Mouse (Mus musculus): ENCODE results near the gene Il27ra. TPM values are rescaled to one million over a fixed set of nuclear protein-coding genes. Genes with fewer than 3 reads are reported as not detected.

Gene Il27ra
- 1.2 and 1.3 TPM in 2 replicates for polyA plus RNA-seq (2015; fragmentation: Nextera tagmentation; extraction: Ambion mirVana)

DNA sequence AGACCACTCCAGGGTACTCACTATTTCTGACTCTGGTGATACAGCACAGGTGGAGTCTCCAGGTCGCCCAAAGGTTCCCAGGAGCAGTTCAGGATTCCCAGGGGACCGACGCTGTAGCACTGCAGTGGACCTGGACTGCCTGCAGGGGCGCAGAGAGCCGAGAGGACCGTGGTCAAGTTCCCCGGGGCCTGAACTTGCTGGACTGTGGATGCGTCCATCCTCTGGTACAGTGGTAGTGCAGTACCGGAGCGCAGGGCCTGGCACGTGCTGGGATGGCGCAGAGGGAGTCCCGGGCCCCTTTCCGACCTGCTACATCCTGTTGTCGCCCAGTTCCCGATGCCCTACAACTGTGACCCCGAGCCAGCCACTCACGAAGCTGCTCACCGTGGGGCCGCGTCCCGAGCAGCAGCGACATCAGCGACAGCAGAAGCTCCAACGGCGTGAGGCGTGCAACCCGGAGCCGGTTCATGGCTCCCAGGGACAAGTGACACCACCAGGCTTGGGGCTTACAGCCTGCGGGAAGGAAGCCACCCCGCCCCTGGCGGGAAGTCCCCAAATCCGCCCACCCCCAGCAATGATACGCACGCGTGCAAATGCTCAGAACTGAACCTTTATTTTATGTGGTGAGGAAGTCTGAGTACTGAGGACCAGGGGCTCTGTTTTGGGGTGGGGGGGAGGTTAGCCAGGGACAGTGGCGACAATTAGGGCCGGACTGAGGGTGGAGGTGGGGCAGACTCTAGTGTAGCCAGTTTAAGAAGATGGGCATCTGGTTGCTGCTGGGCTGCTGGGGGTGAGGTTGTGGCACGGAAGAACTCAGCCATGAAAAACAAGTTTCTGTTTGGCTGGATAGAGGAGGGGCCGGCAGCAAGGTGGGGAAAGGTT, at the start of gene Il27ra:
TSS of gene Il27ra (minus strand) at position 524 of the 882 bp plus-strand sequence.
- peak within 1 kb of the TSS; percentile 56 for H3K4me2 ChIP-seq (ENCODE audit: low read length)
- ATAC-seq (replicated peaks; ENCODE audit: low FRiP score, low read depth) = peak; percentile 87
- no peaks in the 10 kb centered on the region for H3K36me3 ChIP-seq (ENCODE audit: insufficient read depth, low read length)
- DNase-seq (ENCODE audit: low spot score) = peak; percentile 88
- H3K9ac ChIP-seq (ENCODE audit: low read depth, low read length) = peak within 1 kb of the TSS; percentile 36; the same call in 1 of the 2 replicates
- no peaks in the 10 kb centered on the region; the same call in 1 of the 2 replicates for H3K4me1 ChIP-seq (replicated peaks; ENCODE audit: insufficient read depth, low read length)
- peaks cover 15% of the 10 kb centered on the region for H3K27me3 ChIP-seq (ENCODE audit: insufficient read depth, low read length)
- H3K4me3 ChIP-seq (replicated peaks; ENCODE audit: low read depth, low read length) = peak within 1 kb of the TSS; percentile 22
- peak; percentile 76 for TF ChIP-seq CTCF (IDR thresholded peaks at IDR 0.05; ENCODE audit: low read depth)
- no peak within 1 kb of the TSS for H3K27ac ChIP-seq
- H3K9me3 ChIP-seq (replicated peaks; ENCODE audit: low read length) = no peaks in the 10 kb centered on the region
- WGBS = 3% methylated on average over 40 of the region's 40 CpGs

DNA sequence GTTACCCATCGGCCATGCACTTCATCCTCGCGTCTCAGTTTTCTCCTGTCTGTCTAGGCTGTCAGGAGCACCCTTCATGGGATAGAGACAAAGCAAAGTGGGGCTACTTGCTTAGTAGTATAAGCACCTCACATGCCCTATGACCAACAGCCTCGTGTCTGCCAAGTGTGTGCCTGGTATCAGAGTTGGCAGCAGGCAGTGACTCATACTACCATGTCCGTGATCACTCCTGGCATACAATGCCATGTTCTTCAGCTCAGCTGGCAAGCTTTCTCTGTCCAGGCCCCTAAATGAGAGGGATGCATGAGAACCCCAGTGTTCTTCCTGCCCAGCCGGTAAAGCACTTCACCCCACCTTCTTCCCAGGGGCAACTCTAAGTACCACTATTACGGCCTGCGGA, 48.2 kb upstream of the Il27ra start:
- no peak overlapping the region for H3K27ac ChIP-seq
- 88% methylated on average over 8 of the region's 8 CpGs for WGBS
- DNase-seq (ENCODE audit: low spot score) (no peak), ATAC-seq (replicated peaks; ENCODE audit: low FRiP score, low read depth) (no peak)
- H3K4me3 ChIP-seq (replicated peaks; ENCODE audit: low read depth, low read length) = no peak overlapping the region
- H3K36me3 ChIP-seq (ENCODE audit: insufficient read depth, low read length) = peaks cover 68% of the 10 kb centered on the region
- H3K9me3 ChIP-seq (replicated peaks; ENCODE audit: low read length) = no peaks in the 10 kb centered on the region
- H3K27me3 ChIP-seq (ENCODE audit: insufficient read depth, low read length) = no peaks in the 10 kb centered on the region
- H3K9ac ChIP-seq (ENCODE audit: low read depth, low read length) = no peak overlapping the region
- no peak overlapping the region for H3K4me2 ChIP-seq (ENCODE audit: low read length)
- H3K4me1 ChIP-seq (replicated peaks; ENCODE audit: insufficient read depth, low read length) = no peaks in the 10 kb centered on the region
- no peak for TF ChIP-seq CTCF (IDR thresholded peaks at IDR 0.05; ENCODE audit: low read depth)

DNA sequence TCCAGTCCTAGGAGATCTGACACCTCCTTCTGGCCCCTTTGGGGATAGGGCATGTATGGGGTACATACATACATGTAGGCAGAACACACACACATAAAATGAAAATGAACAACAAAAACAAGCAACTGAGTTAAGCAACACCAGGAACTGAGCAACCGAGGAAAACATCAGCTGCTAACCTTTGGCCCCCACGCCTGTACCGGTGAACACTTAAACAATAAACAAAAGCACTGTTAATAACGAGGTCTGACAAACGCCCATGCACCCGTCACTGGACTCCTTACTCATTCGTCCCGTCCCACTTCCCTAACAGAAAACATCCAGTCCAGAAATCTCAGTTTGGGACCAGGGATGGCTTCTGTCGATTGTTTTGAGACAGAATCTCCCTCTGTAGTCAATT, 46.9 kb upstream of the Il27ra start:
- ATAC-seq (replicated peaks; ENCODE audit: low FRiP score, low read depth) (no peak), DNase-seq (ENCODE audit: low spot score) (no peak)
- no peaks in the 10 kb centered on the region for H3K9me3 ChIP-seq (replicated peaks; ENCODE audit: low read length)
- H3K27me3 ChIP-seq (ENCODE audit: insufficient read depth, low read length) = no peaks in the 10 kb centered on the region
- H3K4me2 ChIP-seq (ENCODE audit: low read length) = no peak overlapping the region
- peaks cover 56% of the 10 kb centered on the region for H3K36me3 ChIP-seq (ENCODE audit: insufficient read depth, low read length)
- H3K27ac ChIP-seq = no peak overlapping the region
- WGBS = 76% methylated on average over 9 of the region's 9 CpGs
- H3K4me3 ChIP-seq (replicated peaks; ENCODE audit: low read depth, low read length) = no peak overlapping the region
- no peaks in the 10 kb centered on the region for H3K4me1 ChIP-seq (replicated peaks; ENCODE audit: insufficient read depth, low read length)
- H3K9ac ChIP-seq (ENCODE audit: low read depth, low read length) = no peak overlapping the region
- no peak for TF ChIP-seq CTCF (IDR thresholded peaks at IDR 0.05; ENCODE audit: low read depth)

DNA sequence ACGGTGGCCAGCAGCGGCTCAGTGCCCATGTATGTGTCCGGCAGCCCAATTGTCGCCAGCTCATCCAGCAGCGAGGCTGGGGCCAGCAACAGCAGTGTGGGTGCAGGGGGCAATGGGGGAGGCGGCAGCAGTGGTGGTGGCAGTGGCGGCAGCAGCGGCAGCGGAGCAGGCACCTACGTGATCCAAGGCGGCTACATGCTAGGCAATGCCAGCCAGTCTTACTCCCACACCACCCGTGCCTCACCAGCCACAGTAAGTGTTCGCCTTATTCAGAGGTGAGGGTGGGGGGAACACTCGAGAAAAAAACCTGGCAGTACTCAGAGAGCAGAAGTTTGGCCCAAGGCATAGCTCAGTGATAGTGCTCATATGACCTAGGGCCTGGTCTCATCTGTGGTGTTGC, 45.4 kb upstream of the Il27ra start:
- H3K27me3 ChIP-seq (ENCODE audit: insufficient read depth, low read length) = no peaks in the 10 kb centered on the region
- no peak overlapping the region for H3K27ac ChIP-seq
- ATAC-seq (replicated peaks; ENCODE audit: low FRiP score, low read depth) (no peak), DNase-seq (ENCODE audit: low spot score) (no peak)
- peaks cover 59% of the 10 kb centered on the region for H3K36me3 ChIP-seq (ENCODE audit: insufficient read depth, low read length)
- H3K4me3 ChIP-seq (replicated peaks; ENCODE audit: low read depth, low read length) = no peak overlapping the region
- H3K9me3 ChIP-seq (replicated peaks; ENCODE audit: low read length) = no peaks in the 10 kb centered on the region
- H3K9ac ChIP-seq (ENCODE audit: low read depth, low read length) = no peak overlapping the region
- no peak overlapping the region for H3K4me2 ChIP-seq (ENCODE audit: low read length)
- no peaks in the 10 kb centered on the region for H3K4me1 ChIP-seq (replicated peaks; ENCODE audit: insufficient read depth, low read length)
- TF ChIP-seq CTCF (IDR thresholded peaks at IDR 0.05; ENCODE audit: low read depth) = no peak
- WGBS = 87% methylated on average over 14 of the region's 14 CpGs

DNA sequence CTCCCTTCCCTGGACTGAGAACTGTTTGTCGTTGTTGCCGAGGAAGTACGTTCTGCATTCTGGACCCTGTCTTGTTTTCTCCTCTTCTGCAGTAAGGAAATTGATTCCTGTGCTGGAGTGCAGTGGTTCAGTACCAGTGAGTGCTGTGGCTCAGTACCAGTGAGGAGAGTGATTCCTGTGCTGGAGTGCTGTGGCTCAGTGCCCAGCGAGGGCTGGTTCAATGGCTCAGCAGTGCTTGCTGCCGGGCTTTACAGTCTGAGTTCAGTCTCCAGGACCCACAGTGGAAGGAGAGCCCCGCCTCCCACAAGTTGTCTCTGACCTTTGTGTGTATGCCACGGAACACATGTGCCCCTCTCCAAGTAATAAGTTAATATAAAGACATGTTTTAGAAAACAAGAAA, 44.8 kb upstream of the Il27ra start:
- Histone ChIP-seq H3K27ac (no peak overlapping the region), H3K4me2 (ENCODE audit: low read length) (no peak overlapping the region), H3K4me3 (replicated peaks; ENCODE audit: low read depth, low read length) (no peak overlapping the region), H3K27me3 (ENCODE audit: insufficient read depth, low read length) (no peaks in the 10 kb centered on the region), H3K36me3 (ENCODE audit: insufficient read depth, low read length) (peaks cover 59% of the 10 kb centered on the region), H3K4me1 (replicated peaks; ENCODE audit: insufficient read depth, low read length) (no peaks in the 10 kb centered on the region), H3K9me3 (replicated peaks; ENCODE audit: low read length) (no peaks in the 10 kb centered on the region), H3K9ac (ENCODE audit: low read depth, low read length) (no peak overlapping the region)
- no peak for TF ChIP-seq CTCF (IDR thresholded peaks at IDR 0.05; ENCODE audit: low read depth)
- ATAC-seq (replicated peaks; ENCODE audit: low FRiP score, low read depth) (no peak), DNase-seq (ENCODE audit: low spot score) (no peak)
- WGBS = 90% methylated on average over 7 of the region's 7 CpGs

DNA sequence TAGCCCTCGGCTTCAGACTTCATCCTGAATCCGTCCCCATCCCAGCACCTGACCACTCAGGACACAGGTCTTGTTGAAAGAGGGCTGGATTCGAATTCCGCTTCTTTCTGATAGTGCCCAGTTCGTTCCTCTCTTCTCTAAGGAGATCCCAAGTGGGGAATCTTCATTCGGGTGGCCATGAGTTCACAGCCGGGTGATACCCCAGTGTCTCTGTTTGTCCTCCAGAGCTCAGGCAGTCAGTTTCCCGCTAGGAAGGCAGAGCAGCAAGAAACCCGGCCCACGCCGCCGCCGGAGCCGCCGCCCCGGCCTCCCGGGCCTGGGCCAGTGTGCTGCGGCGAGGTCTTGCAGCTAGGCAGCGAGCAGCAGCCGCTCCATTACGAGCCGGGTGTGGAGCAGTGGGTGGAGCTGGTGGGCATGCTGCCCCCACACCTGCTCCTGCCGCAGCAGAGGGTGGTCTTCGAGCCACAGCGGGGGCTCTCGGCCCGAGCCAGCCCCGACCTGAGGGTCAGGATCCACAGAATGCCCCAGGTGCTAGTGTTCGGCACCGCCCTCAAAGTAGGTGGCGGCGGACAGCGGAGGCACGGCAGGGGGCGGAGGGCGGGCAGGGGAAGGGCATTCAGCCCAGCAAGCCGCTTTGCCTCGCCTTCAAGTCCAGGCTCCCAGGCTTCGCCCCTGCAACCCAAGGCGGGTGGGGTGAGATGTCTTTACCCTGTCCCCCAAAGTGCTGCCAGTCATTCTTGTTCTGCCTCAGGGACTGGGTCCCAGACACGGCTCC, 42.1 kb upstream of the Il27ra start:
- no peak overlapping the region for H3K4me2 ChIP-seq (ENCODE audit: low read length)
- 0 out of 2 replicates have a peak overlapping the region, but pooled peaks have one; percentile 2 for H3K9ac ChIP-seq (ENCODE audit: low read depth, low read length)
- no peaks in the 10 kb centered on the region for H3K9me3 ChIP-seq (replicated peaks; ENCODE audit: low read length)
- no peak overlapping the region for H3K27ac ChIP-seq
- H3K36me3 ChIP-seq (ENCODE audit: insufficient read depth, low read length) = peaks cover 54% of the 10 kb centered on the region
- ATAC-seq (replicated peaks; ENCODE audit: low FRiP score, low read depth) (no peak), DNase-seq (ENCODE audit: low spot score) (no peak)
- no peak for TF ChIP-seq CTCF (IDR thresholded peaks at IDR 0.05; ENCODE audit: low read depth)
- no peaks in the 10 kb centered on the region for H3K4me1 ChIP-seq (replicated peaks; ENCODE audit: insufficient read depth, low read length)
- H3K27me3 ChIP-seq (ENCODE audit: insufficient read depth, low read length) = no peaks in the 10 kb centered on the region
- WGBS = 65% methylated on average over 42 of the region's 42 CpGs
- H3K4me3 ChIP-seq (replicated peaks; ENCODE audit: low read depth, low read length) = no peak overlapping the region

Measured in kidney, postnatal 0 days (tissue).